Mouse (Mus musculus) stomach, embryonic 16.5 days (tissue): Measurements from ENCODE around the gene Plxnd1. TPM values are rescaled to one million over a fixed set of nuclear protein-coding genes. Genes with fewer than 3 reads are reported as not detected.

ENCODE experiments used
- polyA plus RNA-seq: library from polyadenylated mRNA; unstranded; fragments of >200 nt; fragmentation: Nextera tagmentation; extraction: Ambion mirVana; gene quantifications from 2 replicates; pipeline ENCODE4 v1.2.1, GENCODE M21; 2015

Gene Plxnd1
- polyA plus RNA-seq, 1 experiment from 2014 or later: 27.7 TPM

Other genes with a start within 250 kb of the Plxnd1 start
- gene Tmem40, start 232.6 kb downstream of the Plxnd1 start, polyA plus RNA-seq: 34.2 and 42.3 TPM in 2 replicates
- gene Cand2, start 220.5 kb downstream of the Plxnd1 start, polyA plus RNA-seq: 19.6 and 22.6 TPM in 2 replicates
- gene Rpl32, start 186.3 kb downstream of the Plxnd1 start, polyA plus RNA-seq: 1,851 and 2,115 TPM in 2 replicates
- gene Efcab12, start 156.6 kb downstream of the Plxnd1 start, polyA plus RNA-seq: 0.60 and 0.65 TPM in 2 replicates
- gene Mbd4, start 141.6 kb downstream of the Plxnd1 start, polyA plus RNA-seq: 14.9 and 15.0 TPM in 2 replicates
- 21.0 and 21.1 TPM in 2 replicates for gene Ift122, start 141.5 kb downstream of the Plxnd1 start, polyA plus RNA-seq
- 0.09 TPM in 2 replicates for gene Rho, start 63.3 kb downstream of the Plxnd1 start, polyA plus RNA-seq
- not detected in 2 replicates for gene H1foo, start 50.1 kb downstream of the Plxnd1 start, polyA plus RNA-seq
- gene Tmcc1, start 198.5 kb upstream of the Plxnd1 start, polyA plus RNA-seq: 12.3 and 17.7 TPM in 2 replicates
- gene Washc2, start 213.0 kb upstream of the Plxnd1 start, polyA plus RNA-seq: 40.0 and 46.4 TPM in 2 replicates